ENCODE assay signal across 9 mouse cellular contexts in the genomic region with DNA sequence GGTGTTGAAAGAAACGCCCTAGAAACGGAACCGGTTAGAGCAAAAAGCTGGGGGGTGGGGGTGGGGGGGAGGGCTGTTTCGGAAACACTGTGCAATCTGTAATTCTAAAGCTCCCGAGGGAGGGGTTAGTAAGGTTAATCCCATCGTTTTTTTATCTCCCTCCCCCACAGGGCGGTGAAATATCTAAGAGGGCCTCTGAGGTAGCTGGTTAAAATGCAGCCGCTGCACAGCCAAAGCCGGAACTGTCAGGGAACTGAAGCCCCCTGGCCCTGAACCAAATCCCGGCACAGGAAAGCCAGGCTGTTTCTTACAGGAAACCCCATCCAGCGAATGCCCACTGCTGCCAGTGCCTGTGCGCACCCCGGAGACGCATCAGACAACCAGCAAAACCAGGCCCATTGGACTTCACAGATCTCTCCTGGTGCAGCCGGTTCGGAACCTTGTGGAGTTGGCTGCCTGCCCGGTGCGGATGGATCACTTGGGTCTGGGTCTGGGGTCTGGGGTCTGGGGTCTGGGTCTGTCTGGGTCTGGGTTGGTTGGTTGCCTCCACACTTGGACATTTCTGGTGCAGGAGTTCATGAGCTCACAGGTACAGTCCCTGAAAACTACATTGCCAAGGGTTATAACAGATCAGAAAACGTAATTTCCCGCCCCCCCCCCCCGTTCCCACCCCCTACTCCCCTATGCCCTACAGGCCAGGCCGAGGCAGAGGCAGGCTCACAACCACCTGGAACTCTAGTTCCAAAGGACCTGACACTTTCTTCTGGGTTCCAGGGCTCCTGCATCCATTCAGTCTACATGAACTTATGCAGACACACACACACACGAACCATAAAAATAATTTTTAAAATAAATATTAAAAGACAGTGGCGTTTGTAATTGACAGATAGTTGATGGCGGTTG.
DNase-seq lines count a peak whose midpoint lies in the region; ATAC-seq lines count a peak whose summit lies in the region.
"Had no signal": no experiment of that assay in that cellular context is flagged by ENCODE, and none has a peak within 500 bp of the region (broad histone marks: within the 10 kb centered on the region; RNA-seq: fewer than 3 reads in every experiment).

No protein-coding gene starts in this region.

- 20% methylated on average over 25 of the region's 25 CpGs for WGBS in heart, embryonic 16.5 days
- WGBS in midbrain, embryonic 10.5 days: 36% methylated on average over 25 of the region's 25 CpGs

- H3K4me3 ChIP-seq in heart, embryonic 16.5 days (ENCODE audit: low read length): peak overlapping the region; percentile 48
- peak overlapping the region; percentile 44 for H3K4me3 ChIP-seq in midbrain, embryonic 10.5 days

- H3K36me3 ChIP-seq in heart, embryonic 16.5 days (ENCODE audit: control insufficient read depth, insufficient read depth): no peaks in the 10 kb centered on the region
- no peaks in the 10 kb centered on the region for H3K36me3 ChIP-seq in midbrain, embryonic 10.5 days

- peak overlapping the region; percentile 57 for H3K9ac ChIP-seq in heart, embryonic 16.5 days (ENCODE audit: low read length)

- peak overlapping the region; percentile 64 for H3K4me2 ChIP-seq in heart, embryonic 16.5 days (ENCODE audit: low read depth, low read length)

- H3K27ac ChIP-seq in heart, embryonic 16.5 days (ENCODE audit: low read length): 0 out of 2 replicates have a peak overlapping the region, but pooled peaks have one; percentile 29
- H3K27ac ChIP-seq in midbrain, embryonic 10.5 days (replicated peaks): peak overlapping the region; percentile 74

- no peaks in the 10 kb centered on the region for H3K9me3 ChIP-seq in heart, embryonic 16.5 days (replicated peaks; ENCODE audit: control insufficient read depth, low read length)
- no peaks in the 10 kb centered on the region for H3K9me3 ChIP-seq in midbrain, embryonic 10.5 days (replicated peaks)

- H3K4me1 ChIP-seq in heart, embryonic 16.5 days (ENCODE audit: control insufficient read depth, insufficient read depth, low read length): peaks cover 27% of the 10 kb centered on the region
- peaks cover 38% of the 10 kb centered on the region for H3K4me1 ChIP-seq in midbrain, embryonic 10.5 days

- DNase-seq in layer of hippocampus, adult 11-12 months (ENCODE audit: low spot score): peak; percentile 30
- no peak for DNase-seq in layer of hippocampus, adult 9-11 months
- peak; percentile 44 for DNase-seq in embryo, embryonic 9.5 days (ENCODE audit: extremely low spot score)
- peak; percentile 53 to 54 for DNase-seq in layer of hippocampus, postnatal 14 days (ENCODE audit: low spot score in 2 of 2)
- DNase-seq in midbrain, embryonic 10.5 days (ENCODE audit: low spot score): peak; percentile 54
- no peak for DNase-seq in adipocyte (ENCODE audit: low spot score)
- no peak for DNase-seq in c-Kit-positive CD71-positive TER-119-positive erythroid progenitor cells, embryonic 14.5 days (ENCODE audit: low spot score)

- H3K27me3 ChIP-seq in heart, embryonic 16.5 days (ENCODE audit: control insufficient read depth, insufficient read depth, low read length): no peaks in the 10 kb centered on the region
- peaks cover 8% of the 10 kb centered on the region; the same call in 1 of the 2 replicates for H3K27me3 ChIP-seq in midbrain, embryonic 10.5 days (ENCODE audit: low read depth, poor library complexity, severe bottlenecking)

- no peak for ATAC-seq in heart, embryonic 16.5 days (replicated peaks; ENCODE audit: extremely low read depth, insufficient read depth, low FRiP score)
- ATAC-seq: Patski had no signal

Comparison
In these comparisons a context has a peak if more than half of its experiments do, and no peak if none do; other contexts are left out.
1. DNase-seq: peak in layer of hippocampus, adult 11-12 months (single experiment), embryo, embryonic 9.5 days (single experiment), layer of hippocampus, postnatal 14 days (2 of 2) and midbrain, embryonic 10.5 days (single experiment); none in layer of hippocampus, adult 9-11 months (single experiment), adipocyte (single experiment) and c-Kit-positive CD71-positive TER-119-positive erythroid progenitor cells, embryonic 14.5 days (single experiment).